Mouse (Mus musculus) Muller cell, postnatal 12 days (primary cell): Measurements from ENCODE around the gene Chmp4b.
A peak's percentile ranks its signal among the peaks of the same experiment; 100 is the strongest.

Experiments used
- DNase-seq: peaks from one replicate; pipeline ENCODE4 v3.0.0-alpha.2; 2015; ENCODE audit errors: inconsistent ontology term

Chmp4b gene

DNA sequence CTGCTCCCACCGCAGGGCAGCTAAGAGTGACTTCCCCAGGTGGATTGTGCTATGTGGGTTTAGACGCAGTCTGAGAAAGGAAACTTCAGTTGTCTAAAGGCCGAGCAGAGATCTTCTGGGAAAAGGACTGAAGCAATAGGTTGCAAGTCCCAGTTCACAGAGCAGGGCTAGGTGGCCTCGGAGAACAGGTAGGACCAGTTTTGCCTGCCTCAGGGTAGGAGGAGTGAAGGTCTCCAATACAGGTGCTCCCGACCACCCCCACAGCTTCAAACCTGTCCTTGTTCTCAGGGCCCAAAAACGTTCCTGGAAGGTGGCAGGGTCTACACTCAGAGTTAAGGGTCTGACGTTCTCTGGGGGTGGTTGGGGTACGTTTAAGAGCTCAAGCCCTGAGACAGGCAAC is at the start of gene Chmp4b:
Gene Chmp4b (plus strand): TSS at position 343 of the 400 bp plus-strand sequence.
- DNase-seq: no peak

DNA sequence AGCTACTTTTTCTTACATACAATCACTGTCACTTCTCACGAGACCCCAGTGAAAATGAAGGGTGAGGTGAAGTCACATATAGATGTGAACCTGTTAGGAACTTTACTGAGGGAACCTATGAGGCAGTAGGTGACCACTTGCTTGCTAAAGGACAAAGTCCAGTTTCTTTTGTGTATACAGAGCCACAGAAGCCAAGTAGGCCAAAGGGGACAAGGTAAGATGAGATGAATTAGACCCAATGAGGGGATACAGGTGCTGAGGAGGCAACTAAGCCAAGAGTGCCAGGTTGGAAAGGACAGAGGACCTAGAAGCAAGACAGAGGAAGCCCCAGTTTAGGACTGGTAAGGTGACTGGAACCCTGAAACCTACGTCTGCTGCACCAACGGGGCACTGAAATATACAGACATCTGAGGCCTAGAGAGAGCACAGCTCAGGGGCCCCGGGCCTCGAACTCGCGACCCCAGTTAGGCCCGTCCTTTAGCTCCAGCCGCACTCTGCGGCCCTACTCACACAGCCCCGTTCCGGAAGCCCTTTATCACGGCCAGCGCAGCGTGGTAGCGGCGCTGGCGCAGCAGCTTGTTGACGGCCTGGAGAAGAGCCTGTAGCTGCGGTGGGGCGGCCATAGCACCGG is 48.4 kb upstream of the Chmp4b start:
- no peak for DNase-seq

- DNase-seq: peak; percentile 98
Measured at GRCm38 (mm10) chr2:154603638-154604153, 47.8 kb upstream of the Chmp4b start, which contains the start of gene Pxmp4. Gene Pxmp4, minus strand, starts transcription at chr2:154603708.

- no peak for DNase-seq
Measured at GRCm38 (mm10) chr2:154604156-154604555, 47.3 kb upstream of the Chmp4b start.

DNA sequence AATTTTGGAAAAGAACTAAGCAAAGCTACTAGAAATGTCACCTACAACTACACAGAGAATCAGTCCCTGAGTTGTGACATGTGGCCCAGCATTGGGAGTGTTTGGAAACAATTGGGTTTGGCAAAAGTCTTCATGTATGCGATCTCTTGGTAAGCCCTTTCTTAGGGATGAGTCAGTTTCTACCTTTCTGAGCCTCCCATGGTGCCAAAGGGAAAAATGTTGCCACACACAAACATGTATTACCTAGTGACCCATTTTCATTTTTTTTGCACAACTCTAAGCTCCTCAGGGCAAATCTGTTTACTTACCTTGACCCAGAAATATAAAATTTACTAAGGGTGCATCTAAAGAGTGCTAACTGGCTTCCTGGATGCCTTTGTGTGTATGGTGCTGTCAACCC is 44.5 kb upstream of the Chmp4b start:
- no peak for DNase-seq

DNA sequence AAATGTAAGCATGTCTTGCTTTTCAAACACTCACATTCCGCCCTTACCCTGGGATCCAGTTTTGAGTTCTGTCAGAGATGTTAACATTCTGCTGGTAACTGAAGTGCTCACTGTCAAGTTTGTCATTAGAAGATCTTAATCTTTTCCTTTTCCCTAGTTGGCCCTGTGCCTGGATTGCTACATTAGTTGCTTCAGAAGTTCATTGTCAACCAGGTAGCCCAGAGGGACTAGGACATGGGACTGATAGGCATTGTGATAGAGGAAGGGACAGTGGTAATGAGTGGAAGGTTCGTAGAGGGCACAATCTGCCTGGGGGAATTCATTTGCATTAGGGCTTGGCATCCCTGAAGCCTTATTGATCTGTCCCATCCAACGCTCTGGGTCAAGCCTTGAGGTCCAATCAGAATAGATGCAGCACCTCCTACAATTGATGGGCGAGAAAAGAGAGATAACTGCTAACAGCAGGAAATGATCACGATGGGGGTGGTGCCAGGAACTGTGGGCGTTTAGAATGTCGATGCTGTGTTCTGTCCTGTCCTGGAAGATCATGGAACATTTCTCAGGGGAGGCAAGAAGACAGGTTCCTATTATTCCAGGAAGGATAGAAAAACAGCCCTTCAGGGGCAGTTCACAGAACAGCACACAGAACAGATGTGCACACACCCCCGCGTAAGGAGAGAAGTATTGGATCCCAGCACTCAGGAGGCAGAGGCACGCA is 42.3 kb upstream of the Chmp4b start:
- no peak for DNase-seq

- peak; percentile 93 for DNase-seq
Measured at GRCm38 (mm10) chr2:154613118-154614115, 38.1 kb upstream of the Chmp4b start, which contains the start of the genes Zfp341 and 4930519P11Rik. Gene Zfp341, plus strand, starts transcription at chr2:154613297. Gene 4930519P11Rik, minus strand, starts transcription at chr2:154613437.

- no peak for DNase-seq
Measured at GRCm38 (mm10) chr2:154614841-154615576, 36.5 kb upstream of the Chmp4b start.

- no peak for DNase-seq
Measured at GRCm38 (mm10) chr2:154615674-154616073, 35.8 kb upstream of the Chmp4b start.

DNA sequence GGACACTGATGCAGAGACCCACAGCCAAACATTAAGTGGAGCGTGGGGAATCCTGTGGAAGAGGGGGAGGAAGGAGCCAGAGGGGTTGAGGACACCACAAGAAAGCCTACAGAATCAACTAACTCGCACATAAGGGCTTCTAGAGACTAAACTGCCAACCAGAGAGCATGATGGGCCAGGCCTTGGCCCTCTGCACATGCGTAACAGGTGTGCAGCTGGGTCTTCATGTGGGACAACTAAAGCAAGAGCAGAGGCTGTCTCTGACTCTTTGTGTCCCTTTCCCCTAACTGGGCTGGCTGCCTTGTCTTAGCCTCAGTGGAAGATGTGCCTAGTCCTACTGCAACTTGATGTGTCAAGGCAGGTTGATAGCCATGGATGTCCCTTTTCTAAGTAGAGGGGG is 34.4 kb upstream of the Chmp4b start:
- DNase-seq: no peak

DNA sequence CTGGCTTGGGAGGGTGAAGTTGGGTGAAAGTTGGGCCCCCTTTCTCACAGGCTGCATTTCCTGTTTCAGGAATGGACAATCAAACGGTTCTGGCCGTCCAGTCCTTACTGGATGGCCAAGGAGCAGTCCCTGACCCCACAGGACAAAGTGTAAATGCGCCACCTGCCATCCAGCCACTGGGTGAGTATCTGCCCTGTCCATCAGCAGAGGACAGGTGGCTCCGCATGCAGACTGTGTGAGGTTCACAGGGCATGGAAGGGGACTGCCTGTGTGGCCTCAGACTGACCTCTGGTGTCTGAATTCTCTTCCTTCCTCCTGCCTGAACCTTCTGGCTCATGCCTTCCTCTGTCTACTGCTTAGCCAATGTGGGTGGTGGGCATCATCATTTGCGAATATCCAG is 29.8 kb upstream of the Chmp4b start:
- DNase-seq: no peak

DNA sequence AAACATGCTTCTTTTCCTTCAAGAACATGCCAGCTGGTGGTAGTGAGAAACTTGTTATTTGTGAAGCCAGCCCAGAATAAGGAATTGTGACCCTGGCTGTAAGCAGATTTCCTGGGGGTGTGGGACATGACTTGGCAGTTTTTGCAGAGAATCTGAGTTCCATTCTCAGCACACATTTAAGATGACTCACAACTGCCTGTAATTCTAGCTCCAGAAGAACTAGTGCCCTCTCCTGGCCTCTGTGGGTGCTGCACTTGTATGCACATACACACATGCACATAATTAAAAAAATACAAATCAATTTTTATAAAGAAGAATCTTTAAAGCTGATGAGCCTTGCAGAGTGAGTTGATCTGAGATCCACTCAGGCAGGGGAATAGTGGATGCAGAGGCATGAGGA is 27.4 kb upstream of the Chmp4b start:
- no peak for DNase-seq

- DNase-seq: no peak
Measured at GRCm38 (mm10) chr2:154630531-154630930, 21.0 kb upstream of the Chmp4b start.

DNA sequence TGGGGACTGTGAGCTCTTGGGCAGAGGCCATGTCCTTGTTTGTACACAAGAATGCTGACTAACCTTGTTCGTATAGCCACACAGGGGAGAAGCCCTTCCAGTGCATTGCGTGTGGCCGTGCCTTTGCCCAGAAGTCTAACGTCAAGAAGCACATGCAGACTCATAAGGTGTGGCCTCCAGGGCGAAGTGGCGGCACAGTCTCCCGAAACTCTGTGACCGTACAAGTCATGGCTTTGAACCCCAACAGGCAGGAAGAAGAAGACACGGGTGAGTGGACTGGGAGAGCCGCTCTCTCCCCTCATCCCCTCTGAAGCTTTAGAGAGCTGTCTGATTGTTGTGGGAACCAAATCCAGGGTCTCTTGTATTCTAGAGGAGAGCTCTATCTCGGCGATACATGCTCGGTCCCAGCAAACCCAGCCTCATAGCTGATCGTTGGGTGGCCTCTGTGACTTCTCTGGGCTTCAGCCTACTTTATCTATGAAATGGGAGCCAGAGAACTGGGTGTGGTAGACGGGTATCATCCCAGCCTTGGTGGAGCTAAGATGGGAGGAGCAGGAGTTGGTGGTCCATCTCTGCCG is 19.2 kb upstream of the Chmp4b start:
- DNase-seq: no peak

- DNase-seq: no peak
Measured at GRCm38 (mm10) chr2:154633039-154633742, 18.3 kb upstream of the Chmp4b start.

- DNase-seq: no peak
Measured at GRCm38 (mm10) chr2:154633876-154634644, 17.4 kb upstream of the Chmp4b start.

- no peak for DNase-seq
Measured at GRCm38 (mm10) chr2:154635826-154636225, 15.7 kb upstream of the Chmp4b start.

DNA sequence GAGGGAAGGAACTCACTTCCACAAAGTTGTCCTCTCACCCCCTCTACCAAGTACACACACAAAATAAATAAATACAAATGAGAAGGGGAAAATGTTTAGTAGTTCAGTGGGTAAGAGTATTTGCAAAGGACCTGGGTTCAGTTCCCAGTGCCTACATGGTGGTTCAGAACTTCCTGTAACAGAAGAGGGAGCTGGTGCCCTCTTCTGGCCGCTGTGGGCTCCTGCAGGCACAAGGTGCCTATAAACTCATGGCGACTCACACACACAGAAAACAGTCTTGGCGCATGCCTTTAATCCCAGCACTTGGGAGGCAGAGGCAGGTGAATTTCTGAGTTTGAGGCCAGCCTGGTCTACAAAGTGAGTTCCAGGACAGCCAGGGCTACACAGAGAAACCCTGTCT is 13.0 kb upstream of the Chmp4b start:
- no peak for DNase-seq

- no peak for DNase-seq
Measured at GRCm38 (mm10) chr2:154639115-154639514, 12.4 kb upstream of the Chmp4b start.
